Mouse (Mus musculus): ENCODE results near the gene 2310007B03Rik. TPM values are rescaled to one million over a fixed set of nuclear protein-coding genes. Genes with fewer than 3 reads are reported as not detected.

The 2310007B03Rik gene
- polyA plus RNA-seq, 1 experiment from 2014 or later = 65.3 TPM

- ATAC-seq (no peak), DNase-seq (ENCODE audit: low spot score) (no peak)
- no peak overlapping the region for H3K9ac ChIP-seq (replicated peaks; ENCODE audit: low read depth)
- no peak overlapping the region for H3K4me2 ChIP-seq (replicated peaks; ENCODE audit: low read depth, low read length)
- no peaks in the 10 kb centered on the region for H3K4me1 ChIP-seq (ENCODE audit: insufficient read depth, low read depth, low read length)
- H3K4me3 ChIP-seq (ENCODE audit: low read depth, low read length) = no peak overlapping the region
- H3K36me3 ChIP-seq (ENCODE audit: insufficient read depth, low read length) = no peaks in the 10 kb centered on the region
- no peaks in the 10 kb centered on the region for H3K9me3 ChIP-seq (ENCODE audit: low read length)
- no peaks in the 10 kb centered on the region for H3K27me3 ChIP-seq (replicated peaks; ENCODE audit: insufficient read depth, low read length)
- TF ChIP-seq CTCF (IDR thresholded peaks at IDR 0.05) (no peak), EP300 (IDR thresholded peaks at IDR 0.05) (no peak)
- WGBS = 88% methylated on average over 3 of the region's 3 CpGs
- H3K27ac ChIP-seq (ENCODE audit: low read length) = no peak overlapping the region
Measured at GRCm38 (mm10) chr1:93194961-93195360, 34.2 kb upstream of the 2310007B03Rik start.

GRCm38 (mm10) chr1:93190726-93191305, 30.1 kb upstream of the 2310007B03Rik start:
- Histone ChIP-seq H3K9me3 (ENCODE audit: low read length) (no peaks in the 10 kb centered on the region), H3K27me3 (replicated peaks; ENCODE audit: insufficient read depth, low read length) (no peaks in the 10 kb centered on the region), H3K4me2 (replicated peaks; ENCODE audit: low read depth, low read length) (no peak overlapping the region), H3K27ac (ENCODE audit: low read length) (no peak overlapping the region), H3K4me1 (ENCODE audit: insufficient read depth, low read depth, low read length) (no peaks in the 10 kb centered on the region), H3K4me3 (ENCODE audit: low read depth, low read length) (no peak overlapping the region), H3K36me3 (ENCODE audit: insufficient read depth, low read length) (no peaks in the 10 kb centered on the region), H3K9ac (replicated peaks; ENCODE audit: low read depth) (no peak overlapping the region)
- ATAC-seq = peak; percentile 11; the same call in 1 of the 2 replicates
- no peak for DNase-seq (ENCODE audit: low spot score)
- TF ChIP-seq EP300 (IDR thresholded peaks at IDR 0.05) (no peak), CTCF (IDR thresholded peaks at IDR 0.05) (no peak)
- 19% methylated on average over 13 of the region's 17 CpGs for WGBS

- H3K9ac ChIP-seq (replicated peaks; ENCODE audit: low read depth) = no peak overlapping the region
- TF ChIP-seq CTCF (IDR thresholded peaks at IDR 0.05) (no peak), EP300 (IDR thresholded peaks at IDR 0.05) (no peak)
- H3K36me3 ChIP-seq (ENCODE audit: insufficient read depth, low read length) = no peaks in the 10 kb centered on the region
- H3K27me3 ChIP-seq (replicated peaks; ENCODE audit: insufficient read depth, low read length) = no peaks in the 10 kb centered on the region
- 65% methylated on average over 14 of the region's 14 CpGs for WGBS
- no peak overlapping the region for H3K4me2 ChIP-seq (replicated peaks; ENCODE audit: low read depth, low read length)
- H3K4me1 ChIP-seq (ENCODE audit: insufficient read depth, low read depth, low read length) = no peaks in the 10 kb centered on the region
- H3K27ac ChIP-seq (ENCODE audit: low read length) = no peak overlapping the region
- peak; percentile 39 for DNase-seq (ENCODE audit: low spot score)
- peak; percentile 54 for ATAC-seq
- H3K9me3 ChIP-seq (ENCODE audit: low read length) = no peaks in the 10 kb centered on the region
- H3K4me3 ChIP-seq (ENCODE audit: low read depth, low read length) = no peak overlapping the region
Measured at GRCm38 (mm10) chr1:93184071-93184828, 23.5 kb upstream of the 2310007B03Rik start.

GRCm38 (mm10) chr1:93182281-93182680, 21.5 kb upstream of the 2310007B03Rik start:
- H3K27me3 ChIP-seq (replicated peaks; ENCODE audit: insufficient read depth, low read length) = no peaks in the 10 kb centered on the region
- 85% methylated on average over 7 of the region's 7 CpGs for WGBS
- no peak overlapping the region for H3K4me2 ChIP-seq (replicated peaks; ENCODE audit: low read depth, low read length)
- H3K9ac ChIP-seq (replicated peaks; ENCODE audit: low read depth) = no peak overlapping the region
- no peak for TF ChIP-seq EP300 (IDR thresholded peaks at IDR 0.05)
- TF ChIP-seq CTCF (IDR thresholded peaks at IDR 0.05) = no peak
- H3K36me3 ChIP-seq (ENCODE audit: insufficient read depth, low read length) = no peaks in the 10 kb centered on the region
- no peaks in the 10 kb centered on the region for H3K4me1 ChIP-seq (ENCODE audit: insufficient read depth, low read depth, low read length)
- ATAC-seq = no peak
- no peaks in the 10 kb centered on the region for H3K9me3 ChIP-seq (ENCODE audit: low read length)
- H3K4me3 ChIP-seq (ENCODE audit: low read depth, low read length) = no peak overlapping the region
- no peak overlapping the region for H3K27ac ChIP-seq (ENCODE audit: low read length)
- DNase-seq (ENCODE audit: low spot score) = no peak

- Histone ChIP-seq H3K27me3 (replicated peaks; ENCODE audit: insufficient read depth, low read length) (no peaks in the 10 kb centered on the region), H3K4me3 (ENCODE audit: low read depth, low read length) (peak overlapping the region; percentile 16; the same call in 1 of the 2 replicates), H3K9me3 (ENCODE audit: low read length) (no peaks in the 10 kb centered on the region), H3K27ac (ENCODE audit: low read length) (no peak overlapping the region; the same call in 1 of the 2 replicates), H3K36me3 (ENCODE audit: insufficient read depth, low read length) (no peaks in the 10 kb centered on the region), H3K4me1 (ENCODE audit: insufficient read depth, low read depth, low read length) (no peaks in the 10 kb centered on the region), H3K9ac (replicated peaks; ENCODE audit: low read depth) (no peak overlapping the region), H3K4me2 (replicated peaks; ENCODE audit: low read depth, low read length) (peak overlapping the region; percentile 56)
- 3% methylated on average over 41 of the region's 44 CpGs for WGBS
- peak; percentile 82 for DNase-seq (ENCODE audit: low spot score)
- TF ChIP-seq CTCF (IDR thresholded peaks at IDR 0.05) (no peak), EP300 (IDR thresholded peaks at IDR 0.05) (no peak)
- ATAC-seq = peak; percentile 84
Measured at GRCm38 (mm10) chr1:93176525-93177332, 16.0 kb upstream of the 2310007B03Rik start.

- H3K27ac ChIP-seq (ENCODE audit: low read length) = no peak overlapping the region
Measured at GRCm38 (mm10) chr1:93175849-93176248, 15.1 kb upstream of the 2310007B03Rik start.

More at GRCm38 (mm10) chr1:93175849-93176248, 15.1 kb upstream of the 2310007B03Rik start:
- ATAC-seq (no peak), DNase-seq (ENCODE audit: low spot score) (no peak)
- Histone ChIP-seq H3K9ac (replicated peaks; ENCODE audit: low read depth) (no peak overlapping the region), H3K4me1 (ENCODE audit: insufficient read depth, low read depth, low read length) (no peaks in the 10 kb centered on the region), H3K9me3 (ENCODE audit: low read length) (no peaks in the 10 kb centered on the region), H3K36me3 (ENCODE audit: insufficient read depth, low read length) (no peaks in the 10 kb centered on the region), H3K4me3 (ENCODE audit: low read depth, low read length) (no peak overlapping the region), H3K27me3 (replicated peaks; ENCODE audit: insufficient read depth, low read length) (no peaks in the 10 kb centered on the region), H3K4me2 (replicated peaks; ENCODE audit: low read depth, low read length) (no peak overlapping the region)
- TF ChIP-seq EP300 (IDR thresholded peaks at IDR 0.05) = no peak
- TF ChIP-seq CTCF (IDR thresholded peaks at IDR 0.05) = no peak
- 24% methylated on average over 6 of the region's 6 CpGs for WGBS
